Mouse (Mus musculus) small intestine, adult 2 months (tissue): ENCODE results near the gene Sertad2. TPM values are rescaled to one million over a fixed set of nuclear protein-coding genes. Genes with fewer than 3 reads are reported as not detected.
A peak's percentile ranks its signal among the peaks of the same experiment; 100 is the strongest.

ENCODE experiments used
- H3K27ac ChIP-seq: fragments of 200-500 bp; 2 replicates; pipeline ENCODE4 v1.5.1; 2012; ENCODE audit warnings: low read depth, low read length, control low read depth, inconsistent platforms; ENCODE audit not compliant: insufficient read depth
- H3K27me3 ChIP-seq: fragments of 200-500 bp; 2 replicates; pipeline ENCODE4 v1.6.1; 2012; ENCODE audit warnings: mild to moderate bottlenecking, moderate library complexity, low read length, inconsistent platforms; ENCODE audit not compliant: control insufficient read depth, insufficient read depth
- H3K36me3 ChIP-seq: fragments of 200-500 bp; 2 replicates; pipeline ENCODE4 v1.6.1; 2012; ENCODE audit warnings: mild to moderate bottlenecking, low read length, control low read depth, inconsistent platforms; ENCODE audit not compliant: control insufficient read depth, insufficient read depth
- H3K4me1 ChIP-seq: fragments of 200-500 bp; 2 replicates; pipeline ENCODE4 v1.6.1; 2012; ENCODE audit warnings: low read length, inconsistent platforms, mixed read lengths; ENCODE audit not compliant: control insufficient read depth, insufficient read depth, insufficient read length
- H3K4me3 ChIP-seq: fragments of 200-500 bp; 2 replicates; pipeline ENCODE4 v1.5.1; 2012; ENCODE audit warnings: low read depth, mild to moderate bottlenecking, control low read depth, inconsistent platforms, low read length, moderate library complexity
- CTCF ChIP-seq: fragments of 200-500 bp; IDR thresholded peaks from 2 replicates; pipeline ENCODE4 v1.5.1; 2012; ENCODE audit warnings: low read depth, mild to moderate bottlenecking, control low read depth, inconsistent platforms, low read length, moderate library complexity, mixed read lengths; ENCODE audit not compliant: insufficient replicate concordance, insufficient read length; ENCODE audit errors: extremely low read depth
- POLR2A ChIP-seq: fragments of 200-500 bp; IDR thresholded peaks from 2 replicates; pipeline ENCODE4 v1.6.1; 2012; ENCODE audit warnings: low read depth, mild to moderate bottlenecking, control low read depth, inconsistent platforms, low read length, moderate library complexity
- WGBS: fragments of 180-500 bp; shearing (Covaris S2); methylation state at CpG from one replicate; pipeline ENCODE4 v1.1.7; 2018; 5-methylcytosine and 5-hydroxymethylcytosine counted together
- polyA plus RNA-seq: library from polyadenylated mRNA; depleted of rRNA; stranded (reverse); fragments of >200 nt; gene quantifications from 2 replicates; pipeline ENCODE4 v1.2.3, GENCODE M21; 2012

Gene Sertad2
- polyA plus RNA-seq, 1 experiment: 47.8 TPM

DNA sequence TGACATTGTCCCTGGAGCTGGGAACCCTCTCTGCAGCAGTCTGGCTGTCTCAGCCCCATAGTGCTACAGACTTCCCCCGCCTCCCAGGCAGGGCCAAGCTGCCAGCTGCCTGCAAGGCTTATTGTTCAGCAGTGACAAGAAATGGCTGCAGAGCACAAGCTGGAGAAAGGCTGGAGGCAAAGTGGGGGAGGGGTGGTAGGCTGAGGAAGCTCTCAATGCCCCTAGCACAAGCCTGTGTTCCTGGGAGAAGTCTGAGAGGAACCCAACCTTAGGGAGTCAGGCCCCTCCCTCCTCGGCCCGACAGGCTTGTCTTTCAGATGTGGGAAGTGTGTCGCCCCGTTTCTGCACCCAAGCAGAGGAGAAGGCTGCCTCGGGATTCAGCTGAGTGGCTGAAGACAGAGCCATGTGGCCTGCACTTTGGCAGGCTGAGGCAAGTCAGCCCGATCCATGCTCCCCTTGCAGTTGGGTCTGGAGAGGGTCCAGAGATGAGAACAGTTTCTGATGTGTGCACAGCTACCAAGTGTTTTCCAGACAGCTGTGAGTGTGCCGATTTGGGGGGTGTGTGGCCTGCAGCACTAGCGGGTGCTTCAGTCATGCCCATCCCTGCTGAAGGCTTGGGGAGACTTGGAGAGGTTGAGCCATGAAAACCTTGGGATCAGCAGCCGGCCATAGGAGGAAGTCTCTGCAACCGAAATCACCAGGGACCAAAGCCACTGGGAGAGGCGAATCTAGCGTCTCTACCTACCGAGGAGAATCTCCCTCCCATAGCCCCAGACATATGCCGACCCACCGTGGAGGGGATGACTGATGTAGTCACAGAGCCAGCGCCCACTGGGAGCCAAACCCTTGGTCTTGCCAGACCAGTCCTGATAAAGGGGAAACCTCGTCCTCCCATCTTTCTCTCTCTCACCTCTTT is 113.0 kb downstream of the Sertad2 start:
- WGBS: 37% methylated on average over 18 of the region's 18 CpGs
- no peak overlapping the region for H3K27ac ChIP-seq

DNA sequence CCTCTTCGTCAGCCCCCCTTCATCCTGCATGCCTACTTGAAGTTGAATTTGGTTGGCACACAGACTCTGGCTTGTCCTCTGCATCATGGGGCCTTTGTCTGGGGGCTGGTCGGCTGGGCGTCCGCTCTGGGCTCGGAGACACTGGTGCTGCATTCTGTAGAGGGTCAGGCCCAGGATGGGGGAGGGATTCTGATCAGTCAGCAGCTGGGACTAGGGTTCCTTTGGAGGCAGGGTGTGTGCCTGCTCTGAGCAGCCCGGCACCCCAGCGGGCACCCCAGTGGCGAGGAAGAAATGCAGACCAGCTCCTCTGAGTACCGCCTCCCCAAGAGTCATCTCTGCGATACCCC is 113.6 kb downstream of the Sertad2 start:
- H3K27me3 ChIP-seq: no peaks in the 10 kb centered on the region
- 0 out of 2 replicates have a peak, but pooled peaks cover 5% of the 10 kb centered on the region for H3K4me1 ChIP-seq
- no peak overlapping the region for H3K4me3 ChIP-seq
- H3K36me3 ChIP-seq: peaks cover 9% of the 10 kb centered on the region
- 72% methylated on average over 10 of the region's 10 CpGs for WGBS
- TF ChIP-seq CTCF (no peak), POLR2A (no peak)
- no peak overlapping the region for H3K27ac ChIP-seq

More for the DNA sequence above, 113.0 kb downstream of the Sertad2 start:
- Histone ChIP-seq H3K4me1 (0 out of 2 replicates have a peak, but pooled peaks cover 5% of the 10 kb centered on the region), H3K4me3 (no peak overlapping the region), H3K27me3 (no peaks in the 10 kb centered on the region), H3K36me3 (peaks cover 10% of the 10 kb centered on the region)
- TF ChIP-seq POLR2A (no peak), CTCF (no peak)

DNA sequence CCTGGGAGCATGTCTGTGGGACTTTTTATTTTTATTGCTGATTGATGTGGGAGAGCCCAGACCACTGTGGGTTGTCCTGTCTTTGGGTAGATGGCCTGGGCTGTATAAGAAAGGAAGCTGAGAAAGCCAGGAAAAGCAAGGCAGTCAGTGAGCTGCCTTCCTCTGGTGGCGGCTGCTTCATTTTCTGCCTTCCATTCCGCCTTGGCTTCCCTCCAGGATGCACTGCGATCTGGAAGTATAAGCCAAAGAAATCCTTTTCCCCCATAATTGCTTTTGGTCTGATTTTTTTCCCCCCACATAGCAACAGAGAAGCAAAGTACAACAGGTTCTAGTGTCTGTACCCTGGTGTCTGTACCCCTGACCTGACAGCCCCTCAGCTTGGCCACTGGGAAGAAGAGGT is 116.0 kb downstream of the Sertad2 start:
- WGBS: 66% methylated on average over 3 of the region's 3 CpGs

DNA sequence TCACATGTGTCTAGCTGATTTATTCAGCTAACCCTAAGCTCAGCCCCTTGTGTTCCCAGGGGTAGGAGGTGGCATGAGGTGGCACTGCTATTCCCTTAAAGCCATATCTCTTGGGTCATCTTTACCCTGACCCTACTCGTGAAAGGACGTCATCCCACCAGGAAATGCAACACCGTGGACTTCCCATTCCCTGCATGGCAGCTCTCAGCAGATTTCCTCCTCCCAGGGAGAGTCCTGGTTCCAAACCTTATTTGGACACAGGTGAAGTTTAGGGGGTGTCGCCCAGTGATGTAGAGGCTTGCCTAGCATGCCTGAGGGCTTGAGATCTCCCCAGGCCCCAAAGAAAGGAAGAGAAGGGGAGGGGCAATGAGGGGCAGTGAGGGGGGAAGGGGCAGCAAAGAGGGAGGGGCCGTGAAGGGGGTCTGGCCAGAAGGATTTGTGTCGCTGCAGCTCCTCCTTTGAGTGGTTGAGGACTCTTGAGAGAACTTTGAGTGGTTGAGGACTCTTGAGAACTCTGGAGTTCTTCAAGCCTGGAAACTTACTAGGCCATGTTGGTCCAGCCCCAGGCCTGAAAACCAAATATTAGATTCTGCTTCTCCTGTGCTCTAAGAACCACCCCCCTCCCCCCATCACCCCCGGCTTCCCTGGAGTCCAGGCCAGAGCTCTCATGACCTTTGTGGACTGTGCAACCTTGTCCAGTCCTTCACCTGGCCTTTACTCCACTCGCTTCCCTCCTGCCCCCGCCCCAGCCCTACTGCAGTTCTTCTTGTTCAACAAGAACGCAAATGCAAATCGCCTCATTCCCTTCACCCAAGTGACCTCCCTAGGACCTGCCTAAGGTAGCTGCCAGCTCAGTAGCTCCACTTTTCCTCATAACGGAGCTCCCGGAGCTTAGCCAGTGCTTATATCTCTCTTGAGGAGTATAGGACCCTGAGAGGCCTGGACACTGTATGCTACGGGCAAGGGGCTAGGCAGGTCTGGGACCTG is 117.4 kb downstream of the Sertad2 start:
- H3K36me3 ChIP-seq: no peaks in the 10 kb centered on the region
- H3K4me3 ChIP-seq: no peak overlapping the region
- H3K4me1 ChIP-seq: 0 out of 2 replicates have a peak, but pooled peaks cover 5% of the 10 kb centered on the region
- H3K27me3 ChIP-seq: no peaks in the 10 kb centered on the region
- WGBS: 86% methylated on average over 14 of the region's 14 CpGs
- TF ChIP-seq CTCF (no peak), POLR2A (no peak)
- no peak overlapping the region for H3K27ac ChIP-seq

More for the DNA sequence above, 116.0 kb downstream of the Sertad2 start:
- Histone ChIP-seq H3K4me1 (0 out of 2 replicates have a peak, but pooled peaks cover 5% of the 10 kb centered on the region), H3K4me3 (no peak overlapping the region), H3K27ac (no peak overlapping the region), H3K36me3 (peaks cover 4% of the 10 kb centered on the region; the same call in 1 of the 2 replicates), H3K27me3 (no peaks in the 10 kb centered on the region)
- TF ChIP-seq CTCF: no peak
- TF ChIP-seq POLR2A: no peak

DNA sequence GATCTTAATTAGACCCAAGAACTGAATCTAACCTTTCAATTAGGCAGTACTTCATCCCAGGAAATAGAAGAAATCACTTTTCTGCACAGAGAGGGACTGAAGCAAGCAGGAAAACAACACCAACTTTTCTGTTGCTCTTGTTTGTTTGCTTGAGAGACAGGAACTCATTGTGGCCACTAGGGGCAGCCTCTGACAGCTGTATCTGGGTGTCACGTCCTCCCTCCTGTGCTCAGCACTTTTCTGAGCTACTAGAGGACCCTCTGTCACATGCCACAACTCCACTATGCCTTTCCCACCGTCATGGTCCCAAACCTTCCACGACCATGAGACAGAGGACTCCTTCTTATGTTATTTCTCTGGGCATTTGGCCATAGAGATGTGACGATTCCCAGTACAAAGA is 118.6 kb downstream of the Sertad2 start:
- Histone ChIP-seq H3K27me3 (no peaks in the 10 kb centered on the region), H3K4me3 (no peak overlapping the region), H3K4me1 (no peaks in the 10 kb centered on the region), H3K27ac (no peak overlapping the region), H3K36me3 (no peaks in the 10 kb centered on the region)
- peak; percentile 66; the same call in 1 of the 2 replicates for TF ChIP-seq CTCF
- no peak for TF ChIP-seq POLR2A
- WGBS: 33% methylated on average over 4 of the region's 4 CpGs

DNA sequence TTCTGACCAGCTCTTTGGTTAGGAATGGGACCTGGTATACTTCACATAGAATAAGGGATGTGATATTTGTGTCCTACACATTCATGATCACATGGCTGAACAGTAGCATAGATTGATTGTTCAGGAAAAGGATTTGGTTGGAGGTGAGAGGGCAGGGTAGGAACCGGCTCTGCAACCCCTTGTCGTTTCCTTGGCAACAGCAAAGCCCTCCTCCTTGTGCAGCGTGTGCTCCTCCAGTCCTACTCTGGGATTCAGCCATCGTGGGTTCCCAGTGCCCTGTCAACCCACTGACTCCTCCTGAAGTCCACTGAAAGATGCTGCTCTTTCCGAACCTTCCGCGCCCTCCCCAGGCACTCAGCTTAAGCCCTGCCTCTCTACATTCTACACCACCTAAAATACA is 119.8 kb downstream of the Sertad2 start:
- Histone ChIP-seq H3K27ac (no peak overlapping the region), H3K27me3 (no peaks in the 10 kb centered on the region), H3K4me3 (no peak overlapping the region), H3K4me1 (no peaks in the 10 kb centered on the region), H3K36me3 (no peaks in the 10 kb centered on the region)
- WGBS: 59% methylated on average over 7 of the region's 7 CpGs
- TF ChIP-seq POLR2A (no peak), CTCF (no peak)
